Mouse (Mus musculus) stomach, postnatal 0 days (tissue): ENCODE measurements around the gene Vps52. TPM values are rescaled to one million over a fixed set of nuclear protein-coding genes. Genes with fewer than 3 reads are reported as not detected.
A peak's percentile ranks its signal among the peaks of the same experiment; 100 is the strongest.

Experiments
- ATAC-seq: fragments of 200-750 bp; cut with Nextera tagmentation; 2 replicates; pipeline ENCODE4 v1.8.0; 2017; ENCODE audit not compliant: low FRiP score, low TSS enrichment
- DNase-seq: peaks from one replicate; pipeline ENCODE4 v3.0.0-alpha.2; 2016; ENCODE audit warnings: low spot score
- H3K27ac ChIP-seq: fragments of 300-500 bp; sonication (generic); replicated peaks from 2 replicates; pipeline ENCODE4 v1.5.1; 2014; ENCODE audit warnings: mild to moderate bottlenecking, control low read depth
- H3K27me3 ChIP-seq: fragments of 300-500 bp; sonication (generic); 2 replicates; pipeline ENCODE4 v1.6.1; 2014; ENCODE audit warnings: low read length; ENCODE audit not compliant: control insufficient read depth, insufficient read depth
- H3K36me3 ChIP-seq: fragments of 300-500 bp; sonication (generic); 2 replicates; pipeline ENCODE4 v1.6.1; 2014; ENCODE audit warnings: low read length, mixed read lengths; ENCODE audit not compliant: control insufficient read depth, insufficient read depth
- H3K4me1 ChIP-seq: fragments of 300-500 bp; sonication (generic); replicated peaks from 2 replicates; pipeline ENCODE4 v1.6.1; 2014; ENCODE audit warnings: antibody characterized with exemption; ENCODE audit not compliant: control insufficient read depth, insufficient read depth
- H3K4me2 ChIP-seq: fragments of 300-500 bp; sonication (generic); replicated peaks from 2 replicates; pipeline ENCODE4 v1.6.1; 2014; ENCODE audit warnings: low read depth, mild to moderate bottlenecking, control low read depth, moderate library complexity
- H3K4me3 ChIP-seq: fragments of 300-500 bp; sonication (generic); 2 replicates; pipeline ENCODE4 v1.5.1; 2014; ENCODE audit warnings: low read depth, low read length, control low read depth
- H3K9ac ChIP-seq: fragments of 300-500 bp; sonication (generic); 2 replicates; pipeline ENCODE4 v1.6.1; 2014; ENCODE audit warnings: mild to moderate bottlenecking, low read length, control low read depth, mixed read lengths
- H3K9me3 ChIP-seq: fragments of 300-500 bp; sonication (generic); 2 replicates; pipeline ENCODE4 v1.6.1; 2016; ENCODE audit warnings: low read length; ENCODE audit not compliant: control insufficient read depth
- CTCF ChIP-seq: IDR thresholded peaks from 2 replicates; pipeline ENCODE4 v1.5.1; 2016; ENCODE audit warnings: antibody characterized with exemption, low read depth, mild to moderate bottlenecking, moderate library complexity
- EP300 ChIP-seq: optimal IDR thresholded peaks from 2 replicates; pipeline ENCODE3; 2016; ENCODE audit warnings: antibody characterized with exemption
- WGBS: fragments of 180-500 bp; shearing (Covaris S2); extraction: QIAGEN DNeasy Blood & Tissue Kit; methylation state at CpG from one replicate; pipeline ENCODE4 v1.1.7; 2014; 5-methylcytosine and 5-hydroxymethylcytosine counted together
- polyA plus RNA-seq: library from polyadenylated mRNA; unstranded; fragments of >200 nt; fragmentation: Nextera tagmentation; extraction: Ambion mirVana; gene quantifications from 2 replicates; pipeline ENCODE4 v1.2.1, GENCODE M21; 2015

Vps52 gene
- polyA plus RNA-seq, 1 experiment from 2014 or later = 24.7 TPM

- Histone ChIP-seq H3K9ac (peak overlapping the region; percentile 85; the same call in 1 of the 2 replicates), H3K4me2 (no peak overlapping the region), H3K36me3 (no peaks in the 10 kb centered on the region), H3K9me3 (no peaks in the 10 kb centered on the region), H3K4me3 (no peak overlapping the region), H3K27ac (no peak overlapping the region), H3K4me1 (peaks cover 6% of the 10 kb centered on the region; the same call in 1 of the 2 replicates), H3K27me3 (no peaks in the 10 kb centered on the region)
- WGBS = 73% methylated on average over 11 of the region's 11 CpGs
- TF ChIP-seq EP300 = no peak
- no peak for TF ChIP-seq CTCF
- ATAC-seq = no peak
- no peak for DNase-seq
These were observed 16.8 kb upstream of the Vps52 start for GRCm38 (mm10) chr17:33938783-33939182.

- peak; percentile 86 for ATAC-seq
- H3K27me3 ChIP-seq = no peaks in the 10 kb centered on the region
- H3K36me3 ChIP-seq = peaks cover 4% of the 10 kb centered on the region
- under 1% methylated on average over 36 of the region's 36 CpGs for WGBS
- H3K4me2 ChIP-seq = peak within 1 kb of the TSS; percentile 92
- peak; percentile 89 for DNase-seq
- H3K9ac ChIP-seq = peak within 1 kb of the TSS; percentile 85
- no peaks in the 10 kb centered on the region for H3K9me3 ChIP-seq
- peaks cover 6% of the 10 kb centered on the region; the same call in 1 of the 2 replicates for H3K4me1 ChIP-seq
- no peak within 1 kb of the TSS for H3K27ac ChIP-seq
- TF ChIP-seq CTCF (no peak), EP300 (peak; percentile 60)
- H3K4me3 ChIP-seq = peak within 1 kb of the TSS; percentile 70
These were observed 15.3 kb upstream of the Vps52 start, which contains the start of the genes Pfdn6 and Wdr46 for GRCm38 (mm10) chr17:33940206-33940805. TSS of gene Pfdn6 (minus strand) at chr17:33940343. TSS of gene Wdr46 (plus strand) at chr17:33940660.

GRCm38 (mm10) chr17:33940981-33941380 lies 14.6 kb upstream of the Vps52 start:
- peak; percentile 5; the same call in 1 of the 2 replicates for ATAC-seq
- Histone ChIP-seq H3K4me2 (peak overlapping the region; percentile 92), H3K36me3 (peaks cover 4% of the 10 kb centered on the region), H3K9ac (peak overlapping the region; percentile 85), H3K27ac (no peak overlapping the region), H3K4me3 (peak overlapping the region; percentile 70), H3K4me1 (peaks cover 6% of the 10 kb centered on the region; the same call in 1 of the 2 replicates), H3K27me3 (no peaks in the 10 kb centered on the region), H3K9me3 (no peaks in the 10 kb centered on the region)
- TF ChIP-seq EP300 (no peak), CTCF (no peak)
- 1% methylated on average over 26 of the region's 26 CpGs for WGBS
- DNase-seq = peak; percentile 46

GRCm38 (mm10) chr17:33941381-33941780 lies 14.2 kb upstream of the Vps52 start:
- Histone ChIP-seq H3K36me3 (peaks cover 4% of the 10 kb centered on the region), H3K4me2 (peak overlapping the region; percentile 92), H3K27ac (no peak overlapping the region), H3K4me1 (peaks cover 6% of the 10 kb centered on the region; the same call in 1 of the 2 replicates), H3K9ac (peak overlapping the region; percentile 85), H3K27me3 (no peaks in the 10 kb centered on the region), H3K9me3 (no peaks in the 10 kb centered on the region), H3K4me3 (peak overlapping the region; percentile 70)
- ATAC-seq (no peak), DNase-seq (no peak)
- TF ChIP-seq CTCF = no peak
- no peak for TF ChIP-seq EP300
- WGBS = 48% methylated on average over 19 of the region's 19 CpGs

- TF ChIP-seq CTCF (no peak), EP300 (no peak)
- ATAC-seq (no peak), DNase-seq (no peak)
- H3K27me3 ChIP-seq = no peaks in the 10 kb centered on the region
- peaks cover 6% of the 10 kb centered on the region; the same call in 1 of the 2 replicates for H3K4me1 ChIP-seq
- H3K36me3 ChIP-seq = peaks cover 7% of the 10 kb centered on the region
- no peak overlapping the region for H3K9ac ChIP-seq
- H3K4me3 ChIP-seq = no peak overlapping the region
- no peaks in the 10 kb centered on the region for H3K9me3 ChIP-seq
- no peak overlapping the region for H3K4me2 ChIP-seq
- WGBS = 90% methylated on average over 15 of the region's 15 CpGs
- no peak overlapping the region for H3K27ac ChIP-seq
These were observed 12.2 kb upstream of the Vps52 start for GRCm38 (mm10) chr17:33943454-33943853.

- no peak for ATAC-seq
- Histone ChIP-seq H3K4me3 (no peak overlapping the region), H3K27me3 (no peaks in the 10 kb centered on the region), H3K9ac (no peak overlapping the region), H3K27ac (no peak overlapping the region), H3K36me3 (peaks cover 8% of the 10 kb centered on the region), H3K4me1 (peaks cover 4% of the 10 kb centered on the region), H3K4me2 (no peak overlapping the region), H3K9me3 (no peaks in the 10 kb centered on the region)
- 84% methylated on average over 10 of the region's 10 CpGs for WGBS
- TF ChIP-seq CTCF = no peak
- no peak for TF ChIP-seq EP300
- DNase-seq = no peak
These were observed 8.1 kb upstream of the Vps52 start for GRCm38 (mm10) chr17:33947430-33948089.
